Mouse (Mus musculus) small intestine, adult 2 months (tissue): ENCODE data around the gene Olfr642.

Experiments
- CTCF ChIP-seq: fragments of 200-500 bp; IDR thresholded peaks from 2 replicates; pipeline ENCODE4 v1.5.1; 2012; ENCODE audit warnings: low read depth, mild to moderate bottlenecking, control low read depth, inconsistent platforms, low read length, moderate library complexity, mixed read lengths; ENCODE audit not compliant: insufficient replicate concordance, insufficient read length; ENCODE audit errors: extremely low read depth
- POLR2A ChIP-seq: fragments of 200-500 bp; IDR thresholded peaks from 2 replicates; pipeline ENCODE4 v1.6.1; 2012; ENCODE audit warnings: low read depth, mild to moderate bottlenecking, control low read depth, inconsistent platforms, low read length, moderate library complexity

GRCm38 (mm10) chr7:104035145-104035544, 17.3 kb downstream of the Olfr642 start, which contains the start of gene Olfr641:
- TF ChIP-seq CTCF (no peak), POLR2A (no peak)
